Mouse (Mus musculus): ENCODE results near the gene Ptpn22. TPM values are rescaled to one million over a fixed set of nuclear protein-coding genes. Genes with fewer than 3 reads are reported as not detected.

The Ptpn22 gene
- polyA plus RNA-seq, 1 experiment from 2014 or later: 2.4 TPM

DNA sequence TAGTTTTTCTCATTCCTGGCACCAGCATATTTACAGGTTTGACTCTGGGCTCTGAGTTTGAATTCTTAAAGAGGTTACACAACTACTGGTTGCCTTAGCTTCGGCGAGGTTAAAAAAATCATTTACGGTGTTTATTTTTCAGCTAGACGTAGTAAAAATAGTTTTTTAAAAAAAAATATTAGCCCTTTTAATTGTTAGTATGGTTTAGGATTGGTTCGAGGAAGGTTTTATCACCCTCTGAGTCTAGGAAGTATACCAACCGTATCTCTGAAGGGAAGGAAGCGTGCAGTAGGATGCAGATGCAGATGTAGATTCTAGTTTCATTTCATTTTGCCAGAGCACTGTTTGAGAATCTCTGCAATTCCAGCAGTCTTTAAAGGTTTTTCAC, 55.9 kb downstream of the Ptpn22 start:
- no peaks in the 10 kb centered on the region for H3K36me3 ChIP-seq (ENCODE audit: insufficient read depth, low read length)
- no peaks in the 10 kb centered on the region for H3K27me3 ChIP-seq (replicated peaks; ENCODE audit: insufficient read depth, low read length)
- H3K4me2 ChIP-seq (replicated peaks; ENCODE audit: low read depth, low read length): peak overlapping the region; percentile 77
- ATAC-seq (no peak), DNase-seq (ENCODE audit: low spot score) (peak; percentile 32)
- H3K4me1 ChIP-seq (ENCODE audit: insufficient read depth, low read depth, low read length): peaks cover 5% of the 10 kb centered on the region; the same call in 1 of the 2 replicates
- H3K4me3 ChIP-seq (ENCODE audit: low read depth, low read length): peak overlapping the region; percentile 99
- H3K27ac ChIP-seq (ENCODE audit: low read length): peak overlapping the region; percentile 92
- peak overlapping the region; percentile 87 for H3K9ac ChIP-seq (replicated peaks; ENCODE audit: low read depth)
- H3K9me3 ChIP-seq (ENCODE audit: low read length): no peaks in the 10 kb centered on the region
- WGBS: 2% methylated on average over 7 of the region's 7 CpGs
- TF ChIP-seq EP300 (IDR thresholded peaks at IDR 0.05): no peak

DNA sequence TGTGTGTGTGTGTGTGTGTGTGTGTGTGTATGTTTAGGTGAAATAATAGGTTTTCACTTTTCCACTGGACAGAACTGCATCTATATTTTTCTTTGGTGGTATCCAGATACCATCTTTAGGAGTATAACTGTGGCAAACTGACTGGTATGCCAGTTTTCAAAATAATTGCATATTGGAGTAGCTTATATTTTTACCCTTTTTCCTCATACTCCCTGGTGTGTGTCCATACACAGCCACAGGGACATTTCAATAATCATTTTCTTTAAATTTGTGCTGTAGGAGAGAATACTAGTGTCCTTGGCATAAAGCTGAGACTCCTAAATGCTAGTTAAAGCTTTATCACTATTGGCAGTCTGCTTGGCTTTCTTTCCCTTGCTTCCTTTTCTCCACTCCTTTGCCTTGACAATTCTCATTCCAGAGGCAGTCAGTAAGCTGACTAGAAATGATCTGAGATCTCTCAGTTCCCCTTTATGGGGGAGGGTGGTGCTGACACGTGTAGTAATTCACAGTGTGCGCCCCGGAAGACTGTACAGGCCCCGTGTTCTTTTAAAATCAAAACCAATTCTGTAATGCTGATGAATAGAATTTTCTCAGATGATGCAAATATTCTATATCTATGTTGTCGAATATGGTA, 56.7 kb downstream of the Ptpn22 start:
- Histone ChIP-seq H3K27ac (ENCODE audit: low read length) (no peak overlapping the region), H3K4me2 (replicated peaks; ENCODE audit: low read depth, low read length) (peak overlapping the region; percentile 77), H3K27me3 (replicated peaks; ENCODE audit: insufficient read depth, low read length) (no peaks in the 10 kb centered on the region), H3K36me3 (ENCODE audit: insufficient read depth, low read length) (no peaks in the 10 kb centered on the region), H3K9ac (replicated peaks; ENCODE audit: low read depth) (no peak overlapping the region), H3K4me3 (ENCODE audit: low read depth, low read length) (peak overlapping the region; percentile 99; the same call in 1 of the 2 replicates), H3K9me3 (ENCODE audit: low read length) (no peaks in the 10 kb centered on the region), H3K4me1 (ENCODE audit: insufficient read depth, low read depth, low read length) (peaks cover 5% of the 10 kb centered on the region; the same call in 1 of the 2 replicates)
- ATAC-seq (no peak), DNase-seq (ENCODE audit: low spot score) (peak; percentile 14)
- TF ChIP-seq CTCF (IDR thresholded peaks at IDR 0.05): no peak
- no peak for TF ChIP-seq EP300 (IDR thresholded peaks at IDR 0.05)
- 20% methylated on average over 5 of the region's 5 CpGs for WGBS

DNA sequence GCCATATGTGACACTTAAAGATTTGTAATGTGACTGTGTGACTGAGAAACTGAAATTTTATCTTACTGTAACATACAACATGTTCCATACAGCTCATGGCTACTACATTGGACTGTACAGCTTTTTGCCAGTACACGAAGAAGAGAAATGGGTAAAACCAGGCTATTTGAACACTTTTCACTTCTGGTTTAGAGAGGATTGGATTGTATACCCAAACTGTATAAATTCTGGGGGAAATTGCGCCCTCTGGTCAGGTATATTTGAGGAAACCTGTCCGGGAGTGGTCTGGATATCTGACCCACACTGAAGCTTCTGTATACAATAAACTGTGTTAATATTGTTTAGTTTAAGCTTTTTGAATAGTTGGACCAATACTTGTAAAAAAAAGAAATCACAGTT, 57.2 kb downstream of the Ptpn22 start:
- H3K9ac ChIP-seq (replicated peaks; ENCODE audit: low read depth): no peak overlapping the region

DNA sequence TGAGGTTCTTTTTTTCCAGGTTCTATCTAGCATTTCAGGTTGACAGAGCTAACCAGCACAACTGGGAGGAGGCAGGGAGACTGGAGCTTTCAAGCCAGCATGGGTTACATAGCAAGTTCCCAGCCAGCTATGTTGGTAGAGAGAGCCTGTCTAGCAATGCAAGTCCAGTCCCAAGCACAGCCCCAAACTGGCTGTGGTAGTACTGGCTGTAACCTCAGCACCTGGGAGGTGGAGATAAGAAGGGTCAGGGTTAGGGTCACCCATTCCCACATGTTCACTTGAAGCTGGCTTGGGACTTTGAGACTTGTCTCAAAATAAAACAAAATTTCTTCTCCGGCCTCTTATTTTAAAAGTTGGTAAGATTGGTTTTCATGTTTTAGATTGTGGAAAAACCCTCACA, 60.5 kb downstream of the Ptpn22 start:
- Histone ChIP-seq H3K4me1 (ENCODE audit: insufficient read depth, low read depth, low read length) (peaks cover 5% of the 10 kb centered on the region; the same call in 1 of the 2 replicates), H3K4me3 (ENCODE audit: low read depth, low read length) (no peak overlapping the region), H3K36me3 (ENCODE audit: insufficient read depth, low read length) (no peaks in the 10 kb centered on the region), H3K9ac (replicated peaks; ENCODE audit: low read depth) (no peak overlapping the region), H3K9me3 (ENCODE audit: low read length) (no peaks in the 10 kb centered on the region), H3K27ac (ENCODE audit: low read length) (no peak overlapping the region), H3K27me3 (replicated peaks; ENCODE audit: insufficient read depth, low read length) (no peaks in the 10 kb centered on the region), H3K4me2 (replicated peaks; ENCODE audit: low read depth, low read length) (no peak overlapping the region)
- no peak for DNase-seq (ENCODE audit: low spot score)
- ATAC-seq: no peak
- no peak for TF ChIP-seq CTCF (IDR thresholded peaks at IDR 0.05)
- no peak for TF ChIP-seq EP300 (IDR thresholded peaks at IDR 0.05)
- 97% methylated on average over 1 of the region's 1 CpGs for WGBS

More for the DNA sequence above, 57.2 kb downstream of the Ptpn22 start:
- Histone ChIP-seq H3K27me3 (replicated peaks; ENCODE audit: insufficient read depth, low read length) (no peaks in the 10 kb centered on the region), H3K36me3 (ENCODE audit: insufficient read depth, low read length) (no peaks in the 10 kb centered on the region), H3K4me3 (ENCODE audit: low read depth, low read length) (peak overlapping the region; percentile 0; the same call in 1 of the 2 replicates), H3K9me3 (ENCODE audit: low read length) (no peaks in the 10 kb centered on the region), H3K27ac (ENCODE audit: low read length) (no peak overlapping the region), H3K4me2 (replicated peaks; ENCODE audit: low read depth, low read length) (peak overlapping the region; percentile 77), H3K4me1 (ENCODE audit: insufficient read depth, low read depth, low read length) (peaks cover 5% of the 10 kb centered on the region; the same call in 1 of the 2 replicates)
- no peak for DNase-seq (ENCODE audit: low spot score)
- TF ChIP-seq EP300 (IDR thresholded peaks at IDR 0.05) (no peak), CTCF (IDR thresholded peaks at IDR 0.05) (no peak)
- 43% methylated on average over 3 of the region's 3 CpGs for WGBS
- ATAC-seq: no peak

DNA sequence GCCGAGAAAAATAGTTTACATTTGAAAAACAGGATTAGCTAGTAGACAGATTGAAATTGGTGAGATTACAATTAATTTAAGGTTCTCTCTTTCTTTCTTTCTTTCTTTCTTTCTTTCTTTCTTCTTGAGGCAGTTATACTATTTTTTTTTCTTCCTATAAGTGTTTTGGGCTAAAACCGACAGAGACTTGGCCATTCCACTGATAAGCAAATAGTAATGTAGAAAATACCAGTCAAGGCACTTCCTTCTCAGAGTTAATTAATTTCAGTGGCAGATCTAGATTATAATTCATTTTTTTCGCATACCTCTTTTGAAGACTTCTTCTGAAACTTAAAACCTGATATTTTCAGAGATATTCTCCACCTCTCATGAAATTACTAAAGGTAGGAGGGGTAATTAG, 65.7 kb downstream of the Ptpn22 start:
- Histone ChIP-seq H3K27me3 (replicated peaks; ENCODE audit: insufficient read depth, low read length) (no peaks in the 10 kb centered on the region), H3K4me2 (replicated peaks; ENCODE audit: low read depth, low read length) (no peak overlapping the region), H3K9me3 (ENCODE audit: low read length) (no peaks in the 10 kb centered on the region), H3K9ac (replicated peaks; ENCODE audit: low read depth) (no peak overlapping the region), H3K27ac (ENCODE audit: low read length) (no peak overlapping the region), H3K4me1 (ENCODE audit: insufficient read depth, low read depth, low read length) (no peaks in the 10 kb centered on the region; the same call in 1 of the 2 replicates), H3K4me3 (ENCODE audit: low read depth, low read length) (no peak overlapping the region), H3K36me3 (ENCODE audit: insufficient read depth, low read length) (no peaks in the 10 kb centered on the region)
- 53% methylated on average over 3 of the region's 3 CpGs for WGBS
- no peak for ATAC-seq
- TF ChIP-seq CTCF (IDR thresholded peaks at IDR 0.05) (no peak), EP300 (IDR thresholded peaks at IDR 0.05) (no peak)
- no peak for DNase-seq (ENCODE audit: low spot score)

DNA sequence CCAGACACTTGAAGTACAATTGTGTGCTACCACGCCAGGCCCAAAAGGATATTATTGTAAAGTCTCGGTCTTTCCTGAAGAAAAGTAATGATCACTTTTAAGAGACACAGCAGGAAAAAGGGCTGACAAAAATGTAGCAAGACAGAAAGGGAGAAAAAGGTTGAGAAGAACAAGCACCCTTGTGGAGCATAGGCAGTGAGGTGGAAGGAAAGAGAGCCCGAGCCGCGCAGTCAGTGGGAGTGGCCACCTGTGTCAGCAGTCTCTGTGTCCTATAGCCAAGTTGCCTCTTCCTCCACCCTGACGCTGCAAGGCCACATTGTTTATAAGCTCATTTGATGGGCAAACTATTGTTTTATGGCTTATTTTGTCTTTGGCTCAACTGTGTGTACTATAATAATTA, 67.9 kb downstream of the Ptpn22 start:
- Histone ChIP-seq H3K27ac (ENCODE audit: low read length) (no peak overlapping the region), H3K4me3 (ENCODE audit: low read depth, low read length) (no peak overlapping the region), H3K27me3 (replicated peaks; ENCODE audit: insufficient read depth, low read length) (no peaks in the 10 kb centered on the region), H3K36me3 (ENCODE audit: insufficient read depth, low read length) (no peaks in the 10 kb centered on the region), H3K9me3 (ENCODE audit: low read length) (no peaks in the 10 kb centered on the region), H3K9ac (replicated peaks; ENCODE audit: low read depth) (no peak overlapping the region), H3K4me2 (replicated peaks; ENCODE audit: low read depth, low read length) (no peak overlapping the region), H3K4me1 (ENCODE audit: insufficient read depth, low read depth, low read length) (no peaks in the 10 kb centered on the region; the same call in 1 of the 2 replicates)
- TF ChIP-seq CTCF (IDR thresholded peaks at IDR 0.05): no peak
- no peak for TF ChIP-seq EP300 (IDR thresholded peaks at IDR 0.05)
- ATAC-seq (no peak), DNase-seq (ENCODE audit: low spot score) (no peak)
- 50% methylated on average over 6 of the region's 6 CpGs for WGBS

Measured in lung, postnatal 0 days (tissue).